Mouse (Mus musculus) heart, adult 2 months (tissue): ENCODE measurements around the gene Vmn1r74.

Experiments used
- CTCF ChIP-seq: fragments of 200-600 bp; IDR thresholded peaks from 2 replicates; pipeline ENCODE4 v1.8.1; 2022; ENCODE audit warnings: antibody characterized with exemption, mild to moderate bottlenecking, moderate library complexity
- EP300 ChIP-seq: fragments of 200-500 bp; IDR thresholded peaks from 2 replicates; pipeline ENCODE4 v1.6.1; 2011; ENCODE audit warnings: low read depth, low read length, control low read depth; ENCODE audit not compliant: insufficient read depth
- POLR2A ChIP-seq: fragments of 200-500 bp; IDR thresholded peaks from 2 replicates; pipeline ENCODE4 v1.6.1; 2011; ENCODE audit warnings: mild to moderate bottlenecking, low read depth, low read length, control low read depth; ENCODE audit not compliant: insufficient read depth

GRCm38 (mm10) chr7:11822166-11822565, 11.6 kb upstream of the Vmn1r74 start:
- no peak for TF ChIP-seq CTCF
- TF ChIP-seq POLR2A, result no peak
- no peak for TF ChIP-seq EP300
